Mouse (Mus musculus) midbrain, embryonic 16.5 days (tissue): ENCODE results near the gene Il6ra. TPM values are rescaled to one million over a fixed set of nuclear protein-coding genes. Genes with fewer than 3 reads are reported as not detected.

ENCODE experiments used
- ATAC-seq: fragments of 200-750 bp; cut with Nextera tagmentation; 2 replicates; pipeline ENCODE4 v1.8.0; 2017; ENCODE audit warnings: moderate TSS enrichment
- H3K27ac ChIP-seq: fragments of 300-500 bp; sonication (generic); 2 replicates; pipeline ENCODE4 v1.5.1; 2014; ENCODE audit warnings: mild to moderate bottlenecking, low read length, mixed read lengths
- H3K27me3 ChIP-seq: fragments of 300-500 bp; sonication (generic); 2 replicates; pipeline ENCODE4 v1.6.1; 2014; ENCODE audit warnings: low read depth, low read length, mixed read lengths; ENCODE audit not compliant: control insufficient read depth, insufficient read depth
- H3K36me3 ChIP-seq: fragments of 300-500 bp; sonication (generic); 2 replicates; pipeline ENCODE4 v1.6.1; 2014; ENCODE audit warnings: mild to moderate bottlenecking, low read length, moderate library complexity, mixed read lengths; ENCODE audit not compliant: control insufficient read depth, insufficient read depth
- H3K4me1 ChIP-seq: fragments of 300-500 bp; sonication (generic); 2 replicates; pipeline ENCODE4 v1.6.1; 2014; ENCODE audit warnings: mild to moderate bottlenecking, low read length, mixed read lengths; ENCODE audit not compliant: control insufficient read depth, insufficient read depth
- H3K4me2 ChIP-seq: fragments of 300-500 bp; sonication (generic); 2 replicates; pipeline ENCODE4 v1.6.1; 2014; ENCODE audit warnings: mild to moderate bottlenecking, low read length, mixed read lengths
- H3K4me3 ChIP-seq: fragments of 300-500 bp; sonication (generic); 2 replicates; pipeline ENCODE4 v1.5.1; 2014; ENCODE audit warnings: low read depth, mild to moderate bottlenecking, low read length, moderate library complexity, mixed read lengths
- H3K9ac ChIP-seq: fragments of 300-500 bp; sonication (generic); 2 replicates; pipeline ENCODE4 v1.6.1; 2014; ENCODE audit warnings: low read depth, low read length, mixed read lengths
- H3K9me3 ChIP-seq: fragments of 300-500 bp; sonication (generic); replicated peaks from 2 replicates; pipeline ENCODE4 v1.6.1; 2014; ENCODE audit warnings: mild to moderate bottlenecking, low read length, mixed read lengths; ENCODE audit not compliant: control insufficient read depth, poor library complexity, severe bottlenecking
- WGBS: fragments of 180-500 bp; shearing (Covaris S2); extraction: QIAGEN DNeasy Blood & Tissue Kit; methylation state at CpG from one replicate; pipeline ENCODE4 v1.1.7; 2014; 5-methylcytosine and 5-hydroxymethylcytosine counted together
- polyA plus RNA-seq: library from polyadenylated mRNA; unstranded; fragments of >200 nt; fragmentation: Nextera tagmentation; extraction: Ambion mirVana; gene quantifications from 2 replicates; pipeline ENCODE4 v1.2.1, GENCODE M21; 2015

Gene Il6ra
- polyA plus RNA-seq, 1 experiment from 2014 or later: 0.75 TPM

DNA sequence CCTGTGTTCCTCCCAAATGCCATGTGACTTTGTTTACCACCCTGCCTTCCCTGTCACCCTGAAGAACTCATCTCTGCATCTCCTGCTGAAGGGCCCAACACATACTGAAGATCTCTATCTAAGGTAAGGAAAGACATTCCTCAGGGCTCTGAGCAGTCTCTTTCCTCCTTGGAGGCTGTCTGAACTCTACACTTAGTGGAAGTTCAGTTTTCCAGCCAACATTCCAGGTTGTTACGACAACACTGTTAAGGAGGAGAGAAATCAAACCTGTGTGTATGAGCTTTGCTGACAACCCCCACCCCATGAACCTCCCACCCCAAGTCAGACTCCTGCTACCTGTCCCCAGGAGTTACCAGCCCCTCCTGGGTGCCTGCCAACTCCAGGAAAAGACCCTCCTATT, 3.6 kb upstream of the Il6ra start:
- peaks cover 14% of the 10 kb centered on the region for H3K27me3 ChIP-seq
- WGBS: 90% methylated on average over 1 of the region's 1 CpGs
- no peak for ATAC-seq
- no peak overlapping the region for H3K4me2 ChIP-seq
- no peaks in the 10 kb centered on the region for H3K36me3 ChIP-seq
- no peak overlapping the region for H3K9ac ChIP-seq
- no peak overlapping the region for H3K27ac ChIP-seq
- H3K9me3 ChIP-seq: no peaks in the 10 kb centered on the region
- H3K4me3 ChIP-seq: no peak overlapping the region
- peaks cover 10% of the 10 kb centered on the region; the same call in 1 of the 2 replicates for H3K4me1 ChIP-seq

DNA sequence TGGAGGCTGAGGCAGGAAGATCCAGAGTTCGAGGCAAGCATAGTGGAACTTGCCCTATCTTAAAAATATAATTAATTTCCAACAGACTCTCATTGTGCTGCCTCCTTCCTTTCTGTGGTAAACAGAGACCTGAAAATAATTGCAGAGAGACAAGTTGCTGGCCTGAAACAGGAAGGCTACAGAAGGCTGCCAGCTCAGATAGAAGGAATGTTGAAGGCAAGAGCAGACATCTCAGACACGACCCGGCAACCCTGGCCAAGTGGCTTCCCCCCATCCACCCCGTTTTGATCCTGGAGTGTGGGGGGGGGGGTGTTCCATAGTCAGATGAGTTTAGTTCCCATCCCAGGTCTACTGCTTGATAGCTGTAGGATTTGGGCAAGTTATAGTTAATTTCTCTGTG, 1.7 kb upstream of the Il6ra start:
- Histone ChIP-seq H3K27me3 (peaks cover 19% of the 10 kb centered on the region), H3K9me3 (no peaks in the 10 kb centered on the region), H3K9ac (no peak overlapping the region), H3K4me1 (peaks cover 10% of the 10 kb centered on the region; the same call in 1 of the 2 replicates), H3K27ac (no peak overlapping the region), H3K4me2 (no peak overlapping the region), H3K4me3 (no peak overlapping the region), H3K36me3 (no peaks in the 10 kb centered on the region)
- WGBS: 82% methylated on average over 4 of the region's 4 CpGs
- ATAC-seq: no peak

DNA sequence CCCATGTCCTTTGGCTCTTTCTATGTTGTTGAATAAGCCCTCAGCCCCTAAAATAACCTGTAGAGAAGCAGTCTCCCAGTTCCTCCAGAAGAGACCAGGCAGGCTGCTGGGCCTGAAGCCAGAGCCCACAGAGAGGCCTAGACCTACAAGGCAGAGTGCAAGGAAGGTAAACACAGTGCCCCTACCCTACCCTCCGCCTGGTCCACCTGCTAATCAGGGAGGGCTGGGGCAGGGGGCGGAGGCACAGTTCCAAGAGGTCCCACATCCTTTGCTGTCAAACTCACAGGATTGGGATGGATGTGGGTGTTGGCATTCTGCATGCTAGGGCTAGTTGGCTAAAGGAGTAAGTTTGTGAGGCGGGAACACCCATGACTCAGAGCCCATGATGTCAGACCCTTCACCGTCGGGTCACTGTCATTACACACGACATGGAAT, 871 bp downstream of the Il6ra start:
- WGBS: 32% methylated on average over 6 of the region's 6 CpGs
- ATAC-seq: peak; percentile 29; the same call in 1 of the 2 replicates
- Histone ChIP-seq H3K27ac (no peak overlapping the region), H3K9me3 (no peaks in the 10 kb centered on the region), H3K4me2 (peak overlapping the region; percentile 98), H3K36me3 (no peaks in the 10 kb centered on the region), H3K9ac (no peak overlapping the region), H3K4me3 (no peak overlapping the region), H3K27me3 (peaks cover 19% of the 10 kb centered on the region), H3K4me1 (peaks cover 10% of the 10 kb centered on the region; the same call in 1 of the 2 replicates)

DNA sequence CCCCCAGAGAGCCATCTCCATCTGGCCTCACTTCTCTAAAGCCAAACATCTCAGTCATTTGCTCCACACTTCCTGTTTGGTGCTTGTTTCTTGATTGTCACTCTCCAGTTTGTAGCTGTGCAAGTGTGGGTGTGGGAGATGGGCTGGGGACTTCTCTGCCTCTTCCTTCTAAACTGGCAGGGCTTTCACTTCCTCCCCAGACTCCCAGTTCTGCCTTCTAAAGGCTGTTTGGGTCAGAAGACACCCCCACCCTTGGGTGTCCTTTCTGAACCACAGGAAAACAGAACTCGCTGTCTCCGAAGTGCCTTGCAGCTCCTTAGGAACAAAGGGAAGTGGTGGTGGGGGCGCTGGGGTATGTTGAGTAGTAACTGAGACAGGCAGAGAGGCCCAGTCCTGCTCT, 1.8 kb downstream of the Il6ra start:
- no peak overlapping the region for H3K4me3 ChIP-seq
- no peak overlapping the region for H3K9ac ChIP-seq
- 86% methylated on average over 3 of the region's 3 CpGs for WGBS
- peaks cover 19% of the 10 kb centered on the region for H3K27me3 ChIP-seq
- no peak overlapping the region for H3K4me2 ChIP-seq
- H3K4me1 ChIP-seq: peaks cover 10% of the 10 kb centered on the region; the same call in 1 of the 2 replicates
- no peaks in the 10 kb centered on the region for H3K36me3 ChIP-seq
- no peaks in the 10 kb centered on the region for H3K9me3 ChIP-seq
- no peak overlapping the region for H3K27ac ChIP-seq
- ATAC-seq: no peak

DNA sequence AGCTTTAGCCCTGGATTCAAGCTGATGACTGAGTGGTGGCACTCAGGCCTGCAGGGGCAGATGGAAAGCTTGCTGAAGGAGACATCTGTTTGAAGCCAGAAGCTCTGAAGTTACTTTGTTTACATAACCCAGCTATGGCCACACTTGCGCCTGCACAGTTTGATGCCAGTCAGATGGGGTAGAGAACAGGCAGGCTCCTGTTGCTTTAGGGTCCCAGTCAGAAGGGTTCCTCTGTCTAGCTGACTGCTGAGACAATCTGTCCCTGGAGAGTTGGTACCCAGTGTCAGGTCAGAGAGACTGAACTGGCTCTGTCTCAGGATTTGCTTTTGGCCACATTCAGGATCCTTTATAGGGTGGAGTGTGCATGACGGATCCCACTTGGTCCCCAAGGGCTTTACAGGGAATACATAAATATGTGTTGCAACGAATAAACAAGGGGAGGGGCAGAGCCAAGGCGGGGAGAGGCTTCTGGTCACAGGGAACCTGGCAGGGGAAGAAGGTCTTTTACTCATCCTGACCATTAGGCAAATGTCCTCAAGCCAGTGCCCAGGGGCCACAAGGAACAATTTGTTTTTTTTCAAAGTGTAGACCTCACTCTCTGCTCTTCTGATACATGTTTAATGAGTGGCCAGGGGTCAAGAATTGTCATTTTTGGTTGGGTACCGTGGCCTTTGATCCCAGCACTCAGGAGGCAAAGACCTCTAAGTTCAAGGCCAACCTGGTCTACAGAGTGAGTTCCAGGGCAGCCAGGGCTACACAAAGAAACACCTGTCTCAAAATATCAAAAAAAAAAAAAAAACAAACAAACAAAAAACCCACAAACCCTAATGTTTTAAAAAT, 3.1 kb downstream of the Il6ra start:
- Histone ChIP-seq H3K4me2 (no peak overlapping the region), H3K4me1 (peaks cover 10% of the 10 kb centered on the region; the same call in 1 of the 2 replicates), H3K4me3 (no peak overlapping the region), H3K27me3 (peaks cover 19% of the 10 kb centered on the region), H3K27ac (no peak overlapping the region), H3K9me3 (no peaks in the 10 kb centered on the region), H3K36me3 (no peaks in the 10 kb centered on the region), H3K9ac (no peak overlapping the region)
- WGBS: 61% methylated on average over 5 of the region's 5 CpGs
- no peak for ATAC-seq

DNA sequence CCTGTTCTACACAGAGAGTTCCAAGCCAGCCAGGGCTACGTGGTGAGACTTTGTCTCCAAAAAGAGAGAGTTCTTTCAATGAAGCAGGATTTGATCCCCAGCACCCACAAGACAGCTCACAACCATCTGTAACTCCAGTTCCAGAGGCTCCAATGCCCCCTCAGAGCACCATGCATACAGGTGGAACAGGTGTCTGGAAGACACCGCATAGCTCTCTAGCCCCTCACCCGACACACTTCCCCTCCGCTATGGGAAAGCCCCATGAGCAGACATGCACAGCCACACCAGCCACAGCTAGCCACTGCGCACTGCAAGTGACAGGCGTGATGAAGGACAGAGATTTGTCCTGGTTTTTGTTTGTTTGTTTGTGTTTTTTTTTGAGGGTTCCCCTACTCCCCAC, 4.2 kb downstream of the Il6ra start:
- Histone ChIP-seq H3K27me3 (peaks cover 11% of the 10 kb centered on the region), H3K9ac (no peak overlapping the region), H3K9me3 (no peaks in the 10 kb centered on the region), H3K27ac (no peak overlapping the region), H3K4me3 (no peak overlapping the region), H3K4me1 (peaks cover 10% of the 10 kb centered on the region; the same call in 1 of the 2 replicates), H3K4me2 (no peak overlapping the region), H3K36me3 (no peaks in the 10 kb centered on the region)
- 92% methylated on average over 6 of the region's 6 CpGs for WGBS
- no peak for ATAC-seq

DNA sequence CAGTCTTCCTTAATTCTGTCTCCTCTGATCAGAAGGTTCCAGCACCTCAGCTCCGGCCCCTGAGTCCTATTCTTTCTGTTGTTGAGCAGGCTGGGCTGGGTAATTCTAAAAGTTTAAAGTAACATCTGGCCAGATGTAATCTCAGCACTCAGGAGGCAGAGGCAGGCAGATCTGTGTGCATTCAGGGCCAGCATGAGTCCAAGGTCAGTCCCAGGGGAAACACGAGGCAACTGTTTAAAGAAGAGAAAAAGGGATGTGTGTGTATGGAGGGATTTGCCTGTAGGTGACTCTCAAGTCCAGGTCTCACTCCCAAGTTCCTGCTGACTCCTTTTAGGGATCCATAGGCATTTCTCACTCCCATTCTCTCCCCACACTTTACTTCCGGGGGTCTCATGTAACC, 5.2 kb downstream of the Il6ra start:
- no peak overlapping the region for H3K4me2 ChIP-seq
- 83% methylated on average over 3 of the region's 3 CpGs for WGBS

DNA sequence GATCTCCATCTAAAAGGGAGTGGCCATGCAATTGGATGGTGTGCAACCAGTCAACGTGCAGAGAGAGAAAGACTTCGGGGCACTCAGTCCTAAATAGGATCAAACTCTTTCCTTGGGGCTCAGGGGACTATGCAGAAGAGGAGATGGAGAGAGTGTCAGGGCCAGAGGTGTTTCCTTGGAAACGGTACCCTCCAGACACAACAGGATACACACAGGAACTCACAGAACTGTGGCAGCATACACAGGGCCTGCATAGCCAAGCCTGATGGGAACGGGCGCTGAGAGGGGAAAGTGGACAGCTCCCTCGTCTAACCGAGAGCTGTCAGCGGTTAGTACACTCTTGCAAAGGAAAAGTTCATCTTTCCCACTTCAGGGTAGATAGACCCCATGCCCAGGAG, 13.5 kb downstream of the Il6ra start:
- no peaks in the 10 kb centered on the region for H3K4me1 ChIP-seq
- no peak overlapping the region for H3K27ac ChIP-seq
- ATAC-seq: no peak
- H3K9me3 ChIP-seq: no peaks in the 10 kb centered on the region
- WGBS: 68% methylated on average over 8 of the region's 8 CpGs
- no peaks in the 10 kb centered on the region for H3K36me3 ChIP-seq
- H3K4me2 ChIP-seq: no peak overlapping the region
- H3K9ac ChIP-seq: no peak overlapping the region
- H3K4me3 ChIP-seq: no peak overlapping the region
- no peaks in the 10 kb centered on the region for H3K27me3 ChIP-seq

More for the DNA sequence above, 5.2 kb downstream of the Il6ra start:
- Histone ChIP-seq H3K4me1 (peaks cover 4% of the 10 kb centered on the region; the same call in 1 of the 2 replicates), H3K27me3 (peaks cover 10% of the 10 kb centered on the region), H3K9ac (no peak overlapping the region), H3K27ac (no peak overlapping the region), H3K4me3 (no peak overlapping the region), H3K36me3 (no peaks in the 10 kb centered on the region), H3K9me3 (no peaks in the 10 kb centered on the region)
- no peak for ATAC-seq

DNA sequence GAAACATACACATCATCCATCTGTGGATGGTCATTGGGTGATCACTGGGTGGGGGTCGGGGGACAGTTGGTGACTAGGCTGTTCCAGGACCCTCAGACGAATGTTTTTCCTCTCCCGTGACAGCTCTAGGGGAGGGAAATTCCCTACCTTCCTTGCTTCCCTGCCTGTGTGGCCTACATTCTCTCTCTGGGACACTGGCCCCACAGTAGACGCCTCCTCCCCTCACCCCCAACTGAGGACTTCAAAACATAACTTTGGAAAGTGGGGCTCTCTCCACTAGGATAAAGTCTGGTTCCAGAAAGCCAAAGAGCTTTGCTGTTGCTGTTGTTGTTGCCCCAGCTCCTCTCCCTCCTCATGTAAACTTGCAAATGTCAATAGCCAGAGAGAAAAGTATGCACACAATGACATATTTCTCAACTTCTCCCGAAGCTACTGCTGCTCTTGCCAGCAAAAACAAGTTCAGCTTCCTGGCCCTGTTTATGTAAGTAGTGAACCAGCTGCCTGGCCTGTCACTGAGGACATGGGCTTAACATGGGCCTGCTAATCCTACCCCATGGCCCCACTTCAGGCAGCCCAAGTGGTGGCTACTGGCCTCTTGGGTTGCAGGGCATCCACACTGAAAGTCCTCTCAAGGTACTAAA, 14.0 kb downstream of the Il6ra start:
- no peak overlapping the region for H3K4me3 ChIP-seq
- H3K9ac ChIP-seq: no peak overlapping the region
- no peak overlapping the region for H3K4me2 ChIP-seq
- no peaks in the 10 kb centered on the region for H3K4me1 ChIP-seq
- H3K9me3 ChIP-seq: no peaks in the 10 kb centered on the region
- 74% methylated on average over 5 of the region's 5 CpGs for WGBS
- H3K27me3 ChIP-seq: no peaks in the 10 kb centered on the region
- no peaks in the 10 kb centered on the region for H3K36me3 ChIP-seq
- no peak overlapping the region for H3K27ac ChIP-seq
- ATAC-seq: no peak
